Mouse (Mus musculus) gonadal fat pad, adult 2 months (tissue): ENCODE data around the gene Itga9. TPM values are rescaled to one million over a fixed set of nuclear protein-coding genes. Genes with fewer than 3 reads are reported as not detected.

ENCODE experiments used
- DNase-seq: peaks from one replicate; pipeline ENCODE4 v3.0.0-alpha.2; 2012; ENCODE audit warnings: low read depth
- polyA plus RNA-seq: library from polyadenylated mRNA; depleted of rRNA; stranded (reverse); fragments of >200 nt; gene quantifications from 2 replicates; pipeline ENCODE4 v1.2.3, GENCODE M21; 2012

The Itga9 gene
- polyA plus RNA-seq, 1 experiment, result 13.2 TPM

DNA sequence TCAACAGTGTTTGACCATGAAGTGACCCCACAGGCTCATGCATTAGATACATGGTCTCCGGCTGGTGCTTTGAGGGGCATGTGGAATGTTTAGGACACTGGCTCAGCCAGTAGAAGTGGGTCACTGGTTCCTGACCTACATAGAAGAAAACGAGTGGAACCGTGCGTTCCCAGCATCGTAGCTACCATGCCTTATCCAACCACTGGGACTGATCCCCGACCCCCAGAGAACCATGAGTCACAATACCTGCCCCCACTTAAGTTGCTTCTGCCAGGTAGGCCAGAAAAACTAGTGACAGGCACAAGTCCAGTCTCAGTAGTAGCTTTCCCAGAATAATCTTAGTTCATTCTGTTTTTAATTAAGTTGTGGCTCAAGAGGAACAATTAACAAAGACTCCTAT, 121.8 kb downstream of the Itga9 start:
- DNase-seq, result no peak

GRCm38 (mm10) chr9:118728987-118729386, 122.5 kb downstream of the Itga9 start:
- DNase-seq, result no peak

DNA sequence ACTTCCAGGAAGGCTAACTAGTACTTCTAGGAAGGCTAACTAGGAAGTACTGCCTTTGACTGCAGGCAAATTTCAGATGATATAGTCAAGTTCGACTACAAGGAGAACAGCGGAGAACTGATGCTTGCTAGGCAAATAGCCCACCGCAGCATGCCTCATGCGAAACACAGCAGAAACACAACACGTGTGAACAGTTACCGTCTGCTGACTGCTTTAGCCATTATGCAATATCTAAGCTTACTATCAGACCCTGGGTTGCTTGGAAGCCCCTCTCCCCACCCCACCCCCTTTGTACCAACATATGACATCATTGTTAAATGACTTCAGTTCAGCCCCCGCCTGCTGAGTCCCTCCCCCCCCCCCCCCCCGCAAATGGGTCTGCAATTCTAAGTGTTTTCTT, 123.7 kb downstream of the Itga9 start:
- DNase-seq, result no peak

- no peak for DNase-seq
These were observed 124.4 kb downstream of the Itga9 start for GRCm38 (mm10) chr9:118730871-118731390.

GRCm38 (mm10) chr9:118731650-118732049, 125.2 kb downstream of the Itga9 start:
- DNase-seq, result no peak

DNA sequence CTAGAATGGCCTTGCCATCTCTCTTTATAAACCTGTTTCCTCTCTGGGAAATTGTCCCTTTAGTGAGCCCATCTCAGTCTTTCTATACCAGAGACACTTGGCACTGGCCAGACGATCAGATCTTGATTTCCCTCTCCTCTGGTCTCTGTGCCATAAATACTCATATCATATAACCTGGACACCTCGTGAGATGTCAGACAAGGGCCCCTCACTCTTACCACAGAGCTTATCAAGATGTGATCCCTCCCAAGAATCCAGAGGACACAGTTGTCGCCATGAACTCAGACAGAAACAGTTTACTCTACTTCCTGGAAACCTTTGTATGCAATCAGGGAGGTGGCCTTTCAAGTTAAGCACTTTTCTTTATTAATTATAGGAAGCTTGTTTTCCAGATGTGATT, 127.1 kb downstream of the Itga9 start:
- no peak for DNase-seq

DNA sequence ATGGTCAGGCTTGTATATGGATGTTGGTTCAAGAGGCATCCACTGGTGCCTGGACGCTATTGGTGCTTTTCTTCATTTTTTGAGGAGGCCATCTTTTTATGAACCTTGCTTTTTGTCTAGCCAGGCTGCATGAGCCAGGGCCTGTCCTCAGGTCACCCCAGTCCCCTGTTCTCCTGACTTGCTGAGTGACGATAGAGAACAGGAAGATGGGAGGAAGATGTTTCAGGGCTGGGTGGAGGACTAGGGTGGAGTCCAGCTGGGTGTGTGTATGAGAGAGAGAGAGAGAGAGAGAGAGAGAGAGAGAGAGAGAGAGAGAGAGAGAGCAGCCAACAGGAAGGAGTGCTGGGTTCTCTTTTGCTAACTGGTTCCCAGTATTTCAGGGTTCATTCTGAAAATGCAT, 130.6 kb downstream of the Itga9 start:
- DNase-seq, result no peak

- no peak for DNase-seq
These were observed 131.2 kb downstream of the Itga9 start for GRCm38 (mm10) chr9:118737601-118738137.

- DNase-seq, result no peak
These were observed 131.8 kb downstream of the Itga9 start for GRCm38 (mm10) chr9:118738311-118738710.

DNA sequence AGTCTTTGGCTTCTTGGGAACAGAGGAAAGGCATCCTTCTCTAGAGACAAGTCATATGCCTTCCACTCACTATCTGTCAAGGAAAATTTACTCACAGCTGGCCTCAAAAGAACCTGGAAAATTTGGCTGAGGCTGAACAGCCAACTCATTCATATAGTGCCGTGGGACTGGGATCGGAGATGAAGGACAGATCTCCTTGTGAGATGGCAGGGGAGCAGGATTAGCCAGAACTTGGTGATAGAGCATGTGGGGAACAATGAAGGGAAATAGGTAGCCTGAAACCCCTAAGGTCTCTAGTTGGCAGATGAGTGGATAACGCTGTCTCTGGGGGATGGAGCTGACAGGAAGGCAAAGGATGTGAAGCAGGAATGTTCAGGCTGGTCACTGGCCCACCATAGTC, 132.6 kb downstream of the Itga9 start:
- DNase-seq, result no peak

- no peak for DNase-seq
These were observed 133.2 kb downstream of the Itga9 start for GRCm38 (mm10) chr9:118739659-118740058.

DNA sequence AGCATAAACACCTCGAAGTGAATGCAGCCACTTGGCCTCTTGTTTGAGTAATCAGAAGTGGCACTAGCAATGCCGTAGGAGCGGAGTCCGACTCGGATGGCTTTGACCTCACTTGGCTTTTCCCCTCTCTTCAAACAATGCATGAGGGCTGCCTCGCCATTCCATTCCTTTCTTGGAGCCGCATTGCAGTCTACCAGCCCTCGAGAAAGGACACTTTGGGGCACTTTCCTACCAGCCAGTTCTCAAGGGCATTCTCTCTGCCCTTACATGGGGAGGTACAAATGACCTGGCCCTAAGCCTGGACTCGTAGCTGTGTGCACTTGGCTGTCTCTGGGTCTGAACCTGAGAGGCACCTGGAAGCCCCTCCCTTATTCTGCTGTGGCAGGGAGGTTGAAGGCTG, 134.8 kb downstream of the Itga9 start:
- no peak for DNase-seq

- DNase-seq, result no peak
These were observed 143.0 kb downstream of the Itga9 start for GRCm38 (mm10) chr9:118749335-118749949.

DNA sequence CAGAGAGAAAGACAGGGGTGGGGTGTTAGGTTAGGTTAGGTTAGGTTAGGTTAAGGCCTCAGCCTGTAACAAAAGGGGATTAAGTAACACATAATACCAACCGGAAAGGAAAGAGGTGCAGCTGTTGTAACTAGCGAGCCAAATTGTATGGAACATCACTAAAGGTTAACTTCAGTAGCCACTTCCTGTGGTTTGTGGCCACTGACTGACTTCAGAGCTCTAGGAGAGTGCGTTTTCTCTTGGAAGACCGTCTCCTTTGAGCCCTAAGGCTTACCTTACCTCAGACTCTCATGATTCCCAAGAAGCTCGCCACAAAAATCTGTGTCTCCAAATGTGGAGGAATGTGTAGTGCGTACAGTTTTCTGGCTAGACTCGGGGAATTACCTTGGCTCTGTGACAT, 144.3 kb downstream of the Itga9 start:
- no peak for DNase-seq

- no peak for DNase-seq
These were observed 145.9 kb downstream of the Itga9 start for GRCm38 (mm10) chr9:118752376-118752775.

GRCm38 (mm10) chr9:118759462-118759861, 153.0 kb downstream of the Itga9 start:
- DNase-seq, result no peak

- no peak for DNase-seq
These were observed 155.6 kb downstream of the Itga9 start for GRCm38 (mm10) chr9:118761953-118762590.

DNA sequence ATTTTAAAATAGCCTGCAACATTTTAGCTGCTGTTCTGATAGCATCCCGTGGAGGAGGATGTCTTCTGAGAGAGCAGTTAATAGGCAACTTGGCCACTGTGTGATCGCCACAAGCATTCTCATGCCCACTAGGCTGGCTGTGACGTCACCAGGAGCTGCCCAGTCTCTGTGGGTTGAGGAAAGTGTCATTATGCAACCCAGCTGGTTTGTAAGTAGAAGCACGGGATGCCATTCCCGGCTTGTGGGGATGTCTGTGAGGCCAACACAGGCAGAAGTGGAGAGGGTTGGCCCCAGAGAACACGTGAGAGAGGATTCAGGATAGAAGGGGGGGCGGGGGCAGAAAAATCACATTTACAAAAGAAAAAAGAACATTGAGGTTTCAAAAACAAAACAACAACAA, 156.3 kb downstream of the Itga9 start:
- DNase-seq, result no peak

- no peak for DNase-seq
These were observed 156.7 kb downstream of the Itga9 start for GRCm38 (mm10) chr9:118763203-118763602.

DNA sequence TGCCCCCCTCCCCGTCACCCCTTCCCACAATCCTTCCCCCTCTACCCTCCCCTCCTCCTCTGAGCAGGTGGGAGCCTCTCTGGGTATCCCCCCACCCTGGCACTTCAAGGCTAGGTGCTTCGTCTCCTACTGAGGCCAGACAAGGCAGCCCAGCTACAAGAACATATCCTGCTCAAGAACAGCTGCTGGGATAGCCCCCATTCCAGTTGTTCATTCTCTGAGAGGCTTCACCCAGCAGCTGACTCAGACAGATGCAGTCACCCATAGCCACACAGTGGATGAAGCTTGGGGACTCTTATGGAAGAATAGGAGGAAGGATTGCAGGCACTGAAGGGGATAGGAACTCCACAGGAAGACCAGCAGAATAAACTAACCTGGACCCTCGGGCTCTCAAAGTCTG, 157.2 kb downstream of the Itga9 start:
- DNase-seq, result no peak

DNA sequence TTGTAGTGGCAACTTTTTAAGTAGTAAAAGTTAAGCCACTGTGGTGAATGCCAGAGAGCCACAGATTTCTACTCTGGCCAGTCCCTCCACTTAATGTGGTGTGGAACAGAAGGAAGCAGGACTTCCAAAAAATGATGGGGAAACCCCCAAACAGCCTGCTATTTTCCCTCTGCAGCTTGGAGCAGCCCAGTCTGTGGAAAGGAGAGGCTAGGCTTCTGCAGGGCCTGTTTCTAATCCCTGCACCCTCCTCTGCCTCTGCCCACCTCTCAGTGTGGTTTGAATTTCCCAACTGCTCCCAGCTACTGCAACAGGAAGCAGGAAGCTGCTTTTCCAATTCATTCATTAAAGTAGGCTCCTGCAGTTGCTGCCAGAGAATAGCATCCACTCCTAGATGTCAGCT, 158.6 kb downstream of the Itga9 start:
- no peak for DNase-seq

GRCm38 (mm10) chr9:118767008-118767407, 160.5 kb downstream of the Itga9 start:
- no peak for DNase-seq

DNA sequence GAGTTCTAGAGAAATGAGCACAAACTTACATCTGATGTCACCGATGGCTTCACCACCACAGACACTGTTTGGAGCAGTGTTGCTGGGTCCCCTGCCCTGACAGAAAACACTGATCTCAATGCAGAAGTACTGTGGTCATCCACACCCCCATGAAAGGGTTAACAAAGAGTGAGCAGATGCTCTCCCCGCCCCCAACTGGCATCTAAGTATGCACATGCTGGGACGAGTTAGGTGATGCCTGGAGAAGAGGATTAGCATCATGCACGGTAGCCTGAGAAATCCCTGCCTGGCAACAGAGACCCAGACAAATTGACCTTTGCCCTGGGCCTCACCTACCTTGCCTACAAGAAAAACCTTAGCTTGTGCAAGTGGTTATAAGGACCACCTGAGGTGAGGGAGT, 162.1 kb downstream of the Itga9 start:
- no peak for DNase-seq
